In the genomic region with DNA sequence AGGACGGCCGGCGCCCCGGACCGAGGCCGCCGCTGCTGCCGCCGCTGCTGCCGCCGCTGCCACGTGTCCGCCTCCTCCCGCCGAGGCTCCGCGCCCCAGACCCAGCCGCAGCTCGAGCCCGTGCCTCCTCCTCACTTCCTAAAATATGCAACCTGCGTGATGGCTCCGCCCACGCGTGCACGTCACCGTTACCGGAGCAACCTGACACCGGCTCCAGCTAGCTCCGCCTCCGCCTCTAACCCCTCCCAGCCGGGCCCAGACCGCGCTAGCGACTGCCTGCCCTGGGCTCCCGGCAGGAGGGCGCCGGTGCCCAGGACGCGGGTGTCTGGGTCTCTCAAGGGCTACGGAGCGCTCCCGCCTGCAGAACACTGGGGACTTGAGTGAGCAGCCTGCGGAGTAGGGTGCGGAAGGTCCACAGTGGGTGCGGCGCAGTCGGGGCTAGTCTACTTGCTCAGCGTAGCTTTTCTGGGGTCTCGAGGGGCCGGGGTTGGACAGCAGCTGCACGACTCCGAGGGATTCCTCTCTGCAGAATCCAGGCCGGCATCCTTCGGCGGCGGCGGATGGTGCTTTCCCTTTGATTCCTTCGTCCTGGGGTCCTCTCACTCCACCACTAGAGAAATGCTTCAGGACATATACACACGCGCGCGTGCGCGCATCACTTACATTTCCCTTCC, we compare ENCODE assay signal across 8 mouse cellular contexts. TPM values are rescaled to one million over a fixed set of nuclear protein-coding genes. Genes with fewer than 3 reads are reported as not detected.
DNase-seq lines count a peak whose midpoint lies in the region; ATAC-seq and TF ChIP-seq lines count a peak whose summit lies in the region.

A gene (minus strand): TSS at position 135 of the 674 bp plus-strand sequence.

- peak within 1 kb of the TSS; percentile 81 to 88 for H3K4me3 ChIP-seq in MEL (ENCODE audit: control insufficient read depth in 1 of 2, insufficient read depth in 1 of 2, low read depth in 2 of 2, low read length in 2 of 2)
- H3K4me3 ChIP-seq in cerebellum, adult 2 months (replicated peaks; ENCODE audit: insufficient read depth, low read depth, low read length): peak within 1 kb of the TSS; percentile 65
- peak within 1 kb of the TSS; percentile 77 for H3K4me3 ChIP-seq in forebrain, postnatal 0 days (ENCODE audit: low read depth, low read length)
- H3K4me3 ChIP-seq in lung, embryonic 15.5 days: peak within 1 kb of the TSS; percentile 86

- peak within 1 kb of the TSS; percentile 97 for H3K9ac ChIP-seq in MEL (ENCODE audit: control insufficient read depth, low read depth, low read length, poor library complexity, severe bottlenecking)
- peak within 1 kb of the TSS; percentile 95 for H3K9ac ChIP-seq in forebrain, postnatal 0 days
- H3K9ac ChIP-seq in lung, embryonic 15.5 days: peak within 1 kb of the TSS; percentile 95

- H3K9me3 ChIP-seq in MEL (replicated peaks; ENCODE audit: insufficient read depth, low read length): no peaks in the 10 kb centered on the region
- H3K9me3 ChIP-seq in forebrain, postnatal 0 days (ENCODE audit: low read length): no peaks in the 10 kb centered on the region
- H3K9me3 ChIP-seq in lung, embryonic 15.5 days: no peaks in the 10 kb centered on the region

- TF ChIP-seq CTCF in MEL (IDR thresholded peaks at IDR 0.05 in 2 of 3, conservative IDR thresholded peaks at IDR 0.05 in 1 of 3; ENCODE audit: control insufficient read depth in 1 of 3, insufficient read depth in 1 of 3, low read depth in 2 of 3, low read length in 3 of 3, poor library complexity in 1 of 3, severe bottlenecking in 1 of 3): no peak
- TF ChIP-seq CTCF in cerebellum, adult 2 months (IDR thresholded peaks at IDR 0.05; ENCODE audit: borderline replicate concordance, insufficient read depth, low read depth, low read length): no peak
- TF ChIP-seq CTCF in forebrain, postnatal 0 days (IDR thresholded peaks at IDR 0.05; ENCODE audit: low read depth): peak; percentile 24; the same call in 1 of the 2 replicates

- peak; percentile 93 to 97 for TF ChIP-seq POLR2A in MEL (IDR thresholded peaks at IDR 0.05; ENCODE audit: control insufficient read depth in 1 of 2, insufficient read depth in 1 of 2, low read depth in 1 of 2, low read length in 2 of 2, poor library complexity in 1 of 2)
- TF ChIP-seq POLR2A in cerebellum, adult 2 months (IDR thresholded peaks at IDR 0.05; ENCODE audit: borderline replicate concordance, insufficient read depth, low read length): peak; percentile 100

- peaks cover 3 to 20% of the 10 kb centered on the region in 2 experiments; a peak in 3 of 4 replicates for H3K4me1 ChIP-seq in MEL (ENCODE audit: control insufficient read depth in 1 of 2, insufficient read depth in 2 of 2, low read length in 2 of 2)
- peaks cover 2% of the 10 kb centered on the region; the same call in 1 of the 2 replicates for H3K4me1 ChIP-seq in cerebellum, adult 2 months (ENCODE audit: control insufficient read depth, insufficient read depth, low read length)
- H3K4me1 ChIP-seq in forebrain, postnatal 0 days (ENCODE audit: insufficient read depth): peaks cover 29% of the 10 kb centered on the region
- peaks cover 42% of the 10 kb centered on the region for H3K4me1 ChIP-seq in lung, embryonic 15.5 days

- WGBS in cerebellum, adult 2 months: 1% methylated on average over 61 of the region's 64 CpGs
- under 1% methylated on average over 57 of the region's 64 CpGs for WGBS in forebrain, postnatal 0 days
- WGBS in lung, embryonic 15.5 days: under 1% methylated on average over 54 of the region's 64 CpGs

- peak within 1 kb of the TSS; percentile 64 for H3K4me2 ChIP-seq in forebrain, postnatal 0 days (ENCODE audit: low read depth)
- H3K4me2 ChIP-seq in lung, embryonic 15.5 days: peak within 1 kb of the TSS; percentile 78

- DNase-seq in MEL (ENCODE audit: low read depth, low spot score): peak; percentile 96
- peak; percentile 99 for DNase-seq in cerebellum, adult 2 months
- peak; percentile 97 for DNase-seq in forebrain, postnatal 0 days
- DNase-seq in heart, postnatal 4 days: peak; percentile 98
- DNase-seq in layer of hippocampus, adult 8-10 months (ENCODE audit: low spot score in 2 of 2): peak; percentile 97 to 99
- peak; percentile 97 for DNase-seq in ovary, adult 18-20 months (ENCODE audit: low spot score)
- peak; percentile 99 for DNase-seq in thymus, postnatal 0 days (ENCODE audit: low spot score)

- H3K27me3 ChIP-seq in MEL (ENCODE audit: control insufficient read depth in 1 of 2, insufficient read depth in 2 of 2, low read length in 2 of 2): peaks cover 0 to 3% of the 10 kb centered on the region in 2 experiments; a peak in 1 of 4 replicates
- no peaks in the 10 kb centered on the region for H3K27me3 ChIP-seq in cerebellum, adult 2 months (ENCODE audit: control insufficient read depth, insufficient read depth, low read length)
- no peaks in the 10 kb centered on the region for H3K27me3 ChIP-seq in forebrain, postnatal 0 days (ENCODE audit: insufficient read depth, low read length)
- H3K27me3 ChIP-seq in lung, embryonic 15.5 days: no peaks in the 10 kb centered on the region

- H3K79me2 ChIP-seq in MEL (ENCODE audit: control insufficient read depth, insufficient read depth, low read length, poor library complexity): peaks cover 18% of the 10 kb centered on the region

- peaks cover 0 to 35% of the 10 kb centered on the region in 2 experiments; a peak in 2 of 4 replicates for H3K36me3 ChIP-seq in MEL (ENCODE audit: control insufficient read depth in 1 of 2, insufficient read depth in 2 of 2, low read length in 2 of 2)
- H3K36me3 ChIP-seq in forebrain, postnatal 0 days (ENCODE audit: insufficient read depth): no peaks in the 10 kb centered on the region
- H3K36me3 ChIP-seq in lung, embryonic 15.5 days: no peaks in the 10 kb centered on the region

- peak; percentile 96 for ATAC-seq in forebrain, postnatal 0 days
- peak; percentile 96 for ATAC-seq in lung, embryonic 15.5 days (ENCODE audit: borderline replicate concordance, extremely low read depth, low FRiP score, low TSS enrichment)

- H3K27ac ChIP-seq in MEL (ENCODE audit: control insufficient read depth, low read depth, low read length): peak within 1 kb of the TSS; percentile 52
- peak within 1 kb of the TSS; percentile 95 for H3K27ac ChIP-seq in cerebellum, adult 2 months (ENCODE audit: insufficient read depth, low read length)
- peak within 1 kb of the TSS; percentile 93 for H3K27ac ChIP-seq in forebrain, postnatal 0 days (ENCODE audit: low read depth, low read length)
- H3K27ac ChIP-seq in lung, embryonic 15.5 days: peak within 1 kb of the TSS; percentile 98

- no peak for TF ChIP-seq EP300 in MEL (IDR thresholded peaks at IDR 0.05; ENCODE audit: low read depth in 1 of 2, low read length in 2 of 2)

- TF ChIP-seq RAD21 in MEL (IDR thresholded peaks at IDR 0.05; ENCODE audit: low read depth, low read length): no peak

TF ChIP-seq in MEL, 35 proteins besides CTCF, POLR2A, EP300 and RAD21 (continues in another document):
- TF ChIP-seq MEF2A (IDR thresholded peaks at IDR 0.05; ENCODE audit: extremely low read depth, insufficient replicate concordance, low read depth, low read length, poor library complexity, severe bottlenecking) (no peak), TAL1 (IDR thresholded peaks at IDR 0.05; ENCODE audit: low read length) (no peak), ELF1 (IDR thresholded peaks at IDR 0.05; ENCODE audit: low read depth, low read length) (peak; percentile 52), ZC3H11A (IDR thresholded peaks at IDR 0.05; ENCODE audit: low read depth, low read length) (no peak), BHLHE40 (IDR thresholded peaks at IDR 0.05; ENCODE audit: borderline replicate concordance, low read depth, low read length) (0 out of 2 replicates have a peak, but pooled peaks have one; percentile 15), NELFE (IDR thresholded peaks at IDR 0.05; ENCODE audit: low read depth, low read length) (peak; percentile 91), GATA1 (IDR thresholded peaks at IDR 0.05; ENCODE audit: low read depth, low read length) (no peak), ETS1 (IDR thresholded peaks at IDR 0.05; ENCODE audit: low read depth, low read length) (no peak), TCF12 (IDR thresholded peaks at IDR 0.05; ENCODE audit: low read depth, low read length) (peak; percentile 42; the same call in 1 of the 2 replicates), MAX (IDR thresholded peaks at IDR 0.05; ENCODE audit: low read length) (peak; percentile 81), CHD1 (IDR thresholded peaks at IDR 0.05; ENCODE audit: low read depth, low read length) (no peak), ZKSCAN1 (IDR thresholded peaks at IDR 0.05; ENCODE audit: low read depth, low read length) (no peak), ZNF384 (IDR thresholded peaks at IDR 0.05; ENCODE audit: low read depth, low read length) (no peak), SIN3A (IDR thresholded peaks at IDR 0.05; ENCODE audit: low read length) (peak; percentile 77), NRF1 (IDR thresholded peaks at IDR 0.05; ENCODE audit: insufficient read depth, low read depth, low read length, poor library complexity, severe bottlenecking) (peak; percentile 39; the same call in 1 of the 2 replicates), POLR2AphosphoS2 (IDR thresholded peaks at IDR 0.05; ENCODE audit: low read length) (no peak; the same call in none of the 2 replicates), MYC (IDR thresholded peaks at IDR 0.05; ENCODE audit: low read depth, low read length) (no peak), GABPA (IDR thresholded peaks at IDR 0.05; ENCODE audit: low read depth, low read length) (no peak), POLR2AphosphoS5 (IDR thresholded peaks at IDR 0.05; ENCODE audit: borderline replicate concordance, low read depth, low read length) (0 out of 2 replicates have a peak, but pooled peaks have one; percentile 27), ZMIZ1 (IDR thresholded peaks at IDR 0.05; ENCODE audit: low read depth, low read length) (peak; percentile 93), MAZ (IDR thresholded peaks at IDR 0.05; ENCODE audit: low read depth, low read length) (no peak; the same call in 1 of the 2 replicates), RCOR1 (IDR thresholded peaks at IDR 0.05; ENCODE audit: low read depth, low read length) (no peak), USF1 (IDR thresholded peaks at IDR 0.05; ENCODE audit: low read depth, low read length) (peak; percentile 43; the same call in 1 of the 2 replicates)

RNA-seq across cellular contexts. Expression of the gene that starts here (rescaled TPM):
- 136 and 138 TPM in 2 replicates for total RNA-seq in MEL (2012; rRNA removed)
- 100 to 1,000 TPM in 1 of 2 experiments, not detected in 1; 174 TPM for polyA plus RNA-seq in MEL (2012; ENCODE audit: insufficient read depth in 1 of 2, insufficient read length in 2 of 2, low read depth in 1 of 2, low replicate concordance in 2 of 2, missing spikeins in 1 of 2)
- 826 and 1,031 TPM in 2 replicates for polyA plus RNA-seq in cerebellum, adult 2 months (2012; rRNA removed)
- total RNA-seq in forebrain, postnatal 0 days (2014; rRNA removed): 160 and 199 TPM in 2 replicates
- 50.2 and 53.7 TPM in 2 replicates for polyA plus RNA-seq in forebrain, postnatal 0 days (2015; fragmentation: Nextera tagmentation; extraction: Ambion mirVana)
- 1,000 to 10,000 TPM; 1,042 to 1,100 TPM for total RNA-seq in heart, postnatal 4 days (2021)
- total RNA-seq in layer of hippocampus, adult 8-10 months (2022): 100 to 1,000 TPM; 480 to 507 (median 482) TPM
- 99.7 and 117 TPM in 2 replicates for polyA plus RNA-seq in lung, embryonic 15.5 days (2015; fragmentation: Nextera tagmentation; extraction: Ambion mirVana)
- polyA plus RNA-seq in thymus, postnatal 0 days (2015; fragmentation: Nextera tagmentation; extraction: Ambion mirVana): 106 and 112 TPM in 2 replicates

Comparison
In these comparisons a context has a peak if more than half of its experiments do, and no peak if none do; other contexts are left out.
1. Peak in every context shown above with its lines: DNase-seq, ATAC-seq, H3K4me3 ChIP-seq and H3K27ac ChIP-seq.